Mouse (Mus musculus): ENCODE data around the gene Tpp2. TPM values are rescaled to one million over a fixed set of nuclear protein-coding genes. Genes with fewer than 3 reads are reported as not detected.
"Not testable (repeated sequence)": the region's sequence is repeated elsewhere in the genome, so short reads cannot be mapped to it uniquely, and the experiment has no call there.

Tpp2 gene
- polyA plus RNA-seq, 1 experiment from 2014 or later: 63.7 TPM

DNA sequence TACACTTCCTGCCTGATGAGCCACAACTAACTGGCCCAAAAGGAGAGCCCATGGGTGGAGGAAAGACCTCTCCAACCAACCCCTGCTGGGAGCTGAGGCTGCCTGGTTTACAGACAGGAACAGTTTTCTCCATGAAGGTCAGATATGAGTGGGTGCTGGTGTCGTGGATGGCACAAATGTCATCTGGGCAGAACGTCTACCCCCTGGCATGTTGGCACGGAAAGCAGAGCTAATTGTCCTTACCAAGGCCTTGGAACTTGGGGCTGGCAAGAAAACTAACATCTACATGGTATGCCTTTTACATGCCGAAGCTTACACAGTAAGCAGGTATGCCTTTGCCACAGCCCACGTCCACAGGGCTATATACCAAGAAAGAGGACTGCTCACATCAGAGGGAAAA is 112.2 kb downstream of the Tpp2 start:
- WGBS: 82% methylated on average over 5 of the region's 5 CpGs
- not testable (repeated sequence) for ATAC-seq (ENCODE audit: low FRiP score, low TSS enrichment); H3K9ac ChIP-seq (replicated peaks; ENCODE audit: low read length); H3K4me3 ChIP-seq (ENCODE audit: low read length); H3K27ac ChIP-seq (ENCODE audit: low read length); H3K4me1 ChIP-seq (ENCODE audit: insufficient read depth, low read length); H3K9me3 ChIP-seq (ENCODE audit: low read length); H3K27me3 ChIP-seq (ENCODE audit: insufficient read depth, low read length); H3K4me2 ChIP-seq (replicated peaks; ENCODE audit: low read depth, low read length); H3K36me3 ChIP-seq (ENCODE audit: insufficient read depth, low read length)

- 66% methylated on average over 2 of the region's 2 CpGs for WGBS
- Histone ChIP-seq H3K4me2 (replicated peaks; ENCODE audit: low read depth, low read length) (no peak overlapping the region), H3K9ac (replicated peaks; ENCODE audit: low read length) (no peak overlapping the region), H3K36me3 (ENCODE audit: insufficient read depth, low read length) (no peaks in the 10 kb centered on the region), H3K9me3 (ENCODE audit: low read length) (no peaks in the 10 kb centered on the region), H3K4me3 (ENCODE audit: low read length) (no peak overlapping the region), H3K27me3 (ENCODE audit: insufficient read depth, low read length) (no peaks in the 10 kb centered on the region), H3K4me1 (ENCODE audit: insufficient read depth, low read length) (no peaks in the 10 kb centered on the region), H3K27ac (ENCODE audit: low read length) (no peak overlapping the region)
- no peak for ATAC-seq (ENCODE audit: low FRiP score, low TSS enrichment)
Observed at GRCm38 (mm10) chr1:44046556-44046955, 113.1 kb downstream of the Tpp2 start.

Small RNA genes within 50 kb of the gene (microRNA-seq; reads per million reads assigned to microRNA genes)
- not detected for gene Gm24180

Other genes with a start within 250 kb of the Tpp2 start
- gene 1500015O10Rik, start 203.0 kb upstream of the Tpp2 start, polyA plus RNA-seq (2015; fragmentation: Nextera tagmentation; extraction: Ambion mirVana): 7.2 and 10.7 TPM in 2 replicates
- 26.0 and 26.6 TPM in 2 replicates for gene Uxs1, start 105.8 kb upstream of the Tpp2 start, polyA plus RNA-seq (2015; fragmentation: Nextera tagmentation; extraction: Ambion mirVana)
- gene Mettl21c, start 86.4 kb downstream of the Tpp2 start, polyA plus RNA-seq (2015; fragmentation: Nextera tagmentation; extraction: Ambion mirVana): 0.24 and 0.36 TPM in 2 replicates
- 0.05 and 0.06 TPM in 2 replicates for gene Gm8251, start 128.3 kb downstream of the Tpp2 start, polyA plus RNA-seq (2015; fragmentation: Nextera tagmentation; extraction: Ambion mirVana)
- gene Tex30, start 168.8 kb downstream of the Tpp2 start, polyA plus RNA-seq (2015; fragmentation: Nextera tagmentation; extraction: Ambion mirVana): 76.7 and 79.9 TPM in 2 replicates
- 70.6 and 71.7 TPM in 2 replicates for gene Kdelc1, start 185.2 kb downstream of the Tpp2 start, polyA plus RNA-seq (2015; fragmentation: Nextera tagmentation; extraction: Ambion mirVana)
- 19.9 and 22.8 TPM in 2 replicates for gene Bivm, start 185.3 kb downstream of the Tpp2 start, polyA plus RNA-seq (2015; fragmentation: Nextera tagmentation; extraction: Ambion mirVana)
- gene Ercc5, start 214.1 kb downstream of the Tpp2 start, polyA plus RNA-seq (2015; fragmentation: Nextera tagmentation; extraction: Ambion mirVana): 16.2 and 17.1 TPM in 2 replicates

Data from kidney, embryonic 16.5 days (tissue).